Mouse (Mus musculus) forebrain, embryonic 12.5 days (tissue): ENCODE data around the gene Nars2. TPM values are rescaled to one million over a fixed set of nuclear protein-coding genes. Genes with fewer than 3 reads are reported as not detected.

Experiments used
- ATAC-seq: fragments of 200-750 bp; cut with Nextera tagmentation; 2 replicates; pipeline ENCODE4 v1.8.0; 2017; ENCODE audit warnings: moderate TSS enrichment; ENCODE audit not compliant: low FRiP score
- H3K27ac ChIP-seq: fragments of 300-500 bp; sonication (generic); 2 replicates; pipeline ENCODE4 v1.5.1; 2016; ENCODE audit warnings: mild to moderate bottlenecking
- H3K27me3 ChIP-seq: fragments of 300-500 bp; sonication (generic); 2 replicates; pipeline ENCODE4 v1.6.1; 2016; ENCODE audit warnings: mild to moderate bottlenecking
- H3K36me3 ChIP-seq: fragments of 300-500 bp; sonication (generic); replicated peaks from 2 replicates; pipeline ENCODE4 v1.6.1; 2016; ENCODE audit warnings: mild to moderate bottlenecking
- H3K4me1 ChIP-seq: fragments of 300-500 bp; sonication (generic); 2 replicates; pipeline ENCODE4 v1.6.1; 2016
- H3K4me2 ChIP-seq: fragments of 300-500 bp; sonication (generic); 2 replicates; pipeline ENCODE4 v1.6.1; 2016; ENCODE audit warnings: mild to moderate bottlenecking, moderate library complexity
- H3K4me3 ChIP-seq: fragments of 300-500 bp; sonication (generic); replicated peaks from 2 replicates; pipeline ENCODE4 v1.5.1; 2016; ENCODE audit warnings: mild to moderate bottlenecking
- H3K9ac ChIP-seq: fragments of 300-500 bp; sonication (generic); 2 replicates; pipeline ENCODE4 v1.6.1; 2016; ENCODE audit warnings: mild to moderate bottlenecking
- H3K9me3 ChIP-seq: fragments of 300-500 bp; sonication (generic); 2 replicates; pipeline ENCODE4 v1.6.1; 2016
- WGBS: fragments of 180-500 bp; shearing (Covaris S2); methylation state at CpG from one replicate; pipeline ENCODE4 v1.1.7; 2016; 5-methylcytosine and 5-hydroxymethylcytosine counted together
- polyA plus RNA-seq: library from polyadenylated mRNA; unstranded; fragments of >200 nt; fragmentation: Nextera tagmentation; extraction: Ambion mirVana; gene quantifications from 2 replicates; pipeline ENCODE4 v1.2.1, GENCODE M21; 2016

Nars2 gene
- polyA plus RNA-seq, 1 experiment from 2014 or later: 23.8 TPM

DNA sequence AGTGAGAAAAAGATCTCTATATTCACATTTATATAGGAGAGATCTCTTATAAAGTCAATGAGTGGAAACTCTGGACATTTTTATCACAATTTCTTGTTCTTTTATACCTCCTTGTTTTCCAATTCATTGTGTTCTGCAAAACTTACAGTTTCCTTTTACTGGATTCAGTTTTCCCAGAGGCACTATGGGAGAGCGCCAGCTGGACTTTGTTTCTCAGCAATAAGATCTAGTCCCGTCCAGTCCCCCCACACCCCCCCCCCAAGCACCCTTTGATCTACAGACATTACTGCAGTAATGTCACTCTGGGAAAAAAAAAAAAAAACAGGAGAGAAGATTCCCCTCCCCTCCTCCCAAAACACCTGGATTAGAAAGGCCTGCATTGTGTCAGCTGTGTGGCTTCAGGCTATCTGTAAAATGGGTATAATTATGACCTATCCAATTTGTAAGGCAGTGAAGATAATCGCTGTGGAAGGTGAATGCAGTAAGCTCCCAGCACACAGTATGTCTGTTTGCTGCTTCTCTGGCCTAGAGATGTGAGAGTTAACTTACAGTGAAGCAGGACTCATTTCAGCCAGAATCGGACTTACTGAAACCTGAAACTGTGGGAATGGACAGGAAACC lies 129.4 kb downstream of the Nars2 start:
- Histone ChIP-seq H3K4me2 (peak overlapping the region; percentile 87), H3K9me3 (no peaks in the 10 kb centered on the region), H3K9ac (peak overlapping the region; percentile 88; the same call in 1 of the 2 replicates), H3K4me1 (peaks cover 12% of the 10 kb centered on the region), H3K27me3 (0 out of 2 replicates have a peak, but pooled peaks cover 8% of the 10 kb centered on the region), H3K4me3 (peak overlapping the region; percentile 97), H3K27ac (peak overlapping the region; percentile 74; the same call in 1 of the 2 replicates), H3K36me3 (no peaks in the 10 kb centered on the region)
- 35% methylated on average over 4 of the region's 4 CpGs for WGBS
- no peak for ATAC-seq

DNA sequence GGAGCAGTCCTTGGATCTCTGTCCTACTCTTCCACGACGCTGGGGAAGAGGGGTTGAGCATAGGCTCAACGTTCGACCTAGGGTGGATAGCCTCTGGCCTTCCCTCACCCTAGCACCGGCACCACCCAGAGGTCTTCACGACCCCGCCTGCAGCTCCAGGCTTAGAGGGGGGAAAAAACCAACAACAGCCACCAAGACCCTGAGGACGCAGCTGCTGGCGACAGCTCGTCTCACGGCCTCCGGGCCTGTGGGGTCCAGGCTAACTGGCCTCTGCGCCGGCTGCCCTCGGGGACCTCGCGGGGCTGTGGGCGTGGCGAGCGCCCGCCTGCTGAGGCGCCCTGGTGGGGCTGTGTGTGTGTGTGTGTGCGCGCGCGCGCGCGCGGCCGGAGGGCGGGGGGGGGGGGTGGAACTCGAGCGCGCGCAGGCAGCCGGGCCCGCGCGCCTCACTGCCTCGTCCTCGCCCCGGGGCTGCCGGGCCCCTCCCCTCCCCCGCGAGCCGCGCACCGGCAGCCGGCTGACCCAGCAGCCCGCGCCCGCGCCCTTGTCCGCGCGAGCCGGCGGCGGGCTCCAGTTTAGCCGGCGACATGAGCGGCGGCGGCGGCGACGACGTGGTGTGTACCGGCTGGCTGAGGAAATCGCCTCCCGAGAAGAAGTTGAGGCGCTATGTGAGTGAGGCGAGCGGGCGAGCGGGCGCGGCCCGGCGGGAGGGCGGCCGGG lies 130.1 kb downstream of the Nars2 start, which contains the start of gene Gab2:
Gene Gab2, plus strand, starts transcription at position 345 of the 717 bp plus-strand sequence.
- under 1% methylated on average over 52 of the region's 83 CpGs for WGBS
- Histone ChIP-seq H3K36me3 (no peaks in the 10 kb centered on the region), H3K9ac (peak within 1 kb of the TSS; percentile 88), H3K27ac (peak within 1 kb of the TSS; percentile 74), H3K4me1 (peaks cover 12% of the 10 kb centered on the region), H3K9me3 (no peaks in the 10 kb centered on the region), H3K4me3 (peak within 1 kb of the TSS; percentile 97), H3K27me3 (0 out of 2 replicates have a peak, but pooled peaks cover 8% of the 10 kb centered on the region), H3K4me2 (peak within 1 kb of the TSS; percentile 87)
- ATAC-seq: peak; percentile 85

- peak overlapping the region; percentile 74 for H3K27ac ChIP-seq
- H3K9ac ChIP-seq: peak overlapping the region; percentile 88
- peaks cover 12% of the 10 kb centered on the region for H3K4me1 ChIP-seq
- WGBS: under 1% methylated on average over 29 of the region's 38 CpGs
- no peaks in the 10 kb centered on the region for H3K9me3 ChIP-seq
- ATAC-seq: no peak
- H3K4me2 ChIP-seq: peak overlapping the region; percentile 87
- 0 out of 2 replicates have a peak, but pooled peaks cover 8% of the 10 kb centered on the region for H3K27me3 ChIP-seq
- no peaks in the 10 kb centered on the region for H3K36me3 ChIP-seq
- H3K4me3 ChIP-seq: peak overlapping the region; percentile 97
These were observed 130.6 kb downstream of the Nars2 start for GRCm38 (mm10) chr7:97081959-97082218.

GRCm38 (mm10) chr7:97082219-97083101 lies 131.2 kb downstream of the Nars2 start:
- Histone ChIP-seq H3K4me3 (peak overlapping the region; percentile 97), H3K4me1 (peaks cover 12% of the 10 kb centered on the region), H3K9me3 (no peaks in the 10 kb centered on the region), H3K4me2 (peak overlapping the region; percentile 87), H3K9ac (peak overlapping the region; percentile 88), H3K27me3 (0 out of 2 replicates have a peak, but pooled peaks cover 8% of the 10 kb centered on the region), H3K27ac (peak overlapping the region; percentile 74), H3K36me3 (no peaks in the 10 kb centered on the region)
- WGBS: under 1% methylated on average over 37 of the region's 40 CpGs
- peak; percentile 59 for ATAC-seq

DNA sequence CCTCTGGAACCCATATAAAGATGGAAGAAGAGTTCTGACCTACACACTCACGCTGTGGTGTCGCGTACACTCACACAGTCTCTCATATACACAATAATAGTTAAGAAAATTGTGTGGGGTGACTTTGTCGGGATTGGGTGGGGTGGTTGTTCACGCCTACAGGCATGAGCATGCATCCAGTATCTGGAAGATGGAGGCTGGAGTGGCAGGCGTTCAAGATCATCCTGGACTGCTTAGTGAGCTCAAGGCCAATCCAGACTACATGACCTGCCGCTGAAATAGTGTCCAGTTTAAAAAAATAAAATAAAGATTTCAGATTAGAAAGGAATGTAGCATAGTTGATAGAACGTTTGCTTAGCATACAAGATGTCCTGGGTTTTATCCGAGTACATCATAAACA lies 132.3 kb downstream of the Nars2 start:
- Histone ChIP-seq H3K4me2 (peak overlapping the region; percentile 87), H3K9ac (no peak overlapping the region), H3K27ac (no peak overlapping the region), H3K27me3 (0 out of 2 replicates have a peak, but pooled peaks cover 8% of the 10 kb centered on the region), H3K4me1 (peaks cover 12% of the 10 kb centered on the region), H3K4me3 (no peak overlapping the region), H3K9me3 (no peaks in the 10 kb centered on the region), H3K36me3 (no peaks in the 10 kb centered on the region)
- WGBS: 87% methylated on average over 9 of the region's 9 CpGs
- ATAC-seq: no peak

GRCm38 (mm10) chr7:97084181-97084580 lies 132.9 kb downstream of the Nars2 start:
- 96% methylated on average over 1 of the region's 1 CpGs for WGBS
- no peak overlapping the region for H3K27ac ChIP-seq

GRCm38 (mm10) chr7:97085291-97085690 lies 134.0 kb downstream of the Nars2 start:
- Histone ChIP-seq H3K4me2 (no peak overlapping the region), H3K27ac (no peak overlapping the region), H3K4me1 (peaks cover 12% of the 10 kb centered on the region), H3K36me3 (no peaks in the 10 kb centered on the region), H3K27me3 (0 out of 2 replicates have a peak, but pooled peaks cover 8% of the 10 kb centered on the region), H3K4me3 (no peak overlapping the region), H3K9me3 (no peaks in the 10 kb centered on the region), H3K9ac (no peak overlapping the region)
- WGBS: 12% methylated on average over 4 of the region's 4 CpGs
- ATAC-seq: no peak

More at GRCm38 (mm10) chr7:97084181-97084580, 132.9 kb downstream of the Nars2 start:
- no peak overlapping the region for H3K9ac ChIP-seq
- no peak for ATAC-seq
- H3K9me3 ChIP-seq: no peaks in the 10 kb centered on the region
- no peak overlapping the region for H3K4me2 ChIP-seq
- H3K4me1 ChIP-seq: peaks cover 12% of the 10 kb centered on the region
- no peaks in the 10 kb centered on the region for H3K36me3 ChIP-seq
- H3K27me3 ChIP-seq: 0 out of 2 replicates have a peak, but pooled peaks cover 8% of the 10 kb centered on the region
- H3K4me3 ChIP-seq: no peak overlapping the region

DNA sequence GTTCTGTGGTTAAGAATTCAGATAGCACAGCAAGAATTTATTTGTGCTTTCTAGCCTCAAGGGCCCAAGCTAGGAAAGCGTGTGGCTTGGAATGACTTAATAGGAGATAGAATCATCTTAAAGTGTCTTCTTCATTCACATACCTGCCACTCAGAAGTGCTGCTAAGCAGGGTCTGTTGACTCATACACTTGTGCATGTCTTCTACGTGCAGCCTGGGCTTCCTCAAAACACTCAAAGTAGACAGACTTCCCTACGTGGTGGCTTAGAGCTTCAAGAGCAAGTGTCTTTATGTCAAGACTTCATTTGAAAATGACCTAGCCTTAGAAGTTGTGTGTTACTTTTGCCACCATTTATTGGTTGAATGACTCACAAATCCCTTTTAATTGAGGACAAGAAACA lies 142.9 kb downstream of the Nars2 start:
- Histone ChIP-seq H3K27ac (no peak overlapping the region), H3K4me3 (no peak overlapping the region), H3K4me2 (no peak overlapping the region), H3K9ac (no peak overlapping the region), H3K4me1 (no peaks in the 10 kb centered on the region), H3K9me3 (no peaks in the 10 kb centered on the region), H3K36me3 (no peaks in the 10 kb centered on the region), H3K27me3 (no peaks in the 10 kb centered on the region)
- no peak for ATAC-seq
- 84% methylated on average over 3 of the region's 3 CpGs for WGBS

DNA sequence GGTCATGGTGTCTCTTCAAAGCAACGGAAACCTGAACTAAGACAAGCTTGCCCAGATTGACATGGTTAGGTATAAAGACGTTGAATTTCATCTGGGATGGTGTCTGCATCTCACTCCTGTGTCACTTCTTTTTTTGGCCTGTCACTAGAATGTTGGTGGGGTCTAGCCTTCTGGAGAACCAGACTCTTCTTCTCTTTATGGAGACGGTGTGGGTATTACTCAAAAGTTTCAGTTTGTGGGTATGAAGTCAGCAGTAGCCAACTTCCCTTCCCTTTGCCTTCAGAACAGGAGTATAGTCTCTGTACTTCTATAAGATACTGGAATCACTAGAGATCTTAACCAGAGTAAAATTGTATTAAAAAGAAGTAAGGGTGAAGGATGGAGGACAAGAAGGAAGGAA lies 156.8 kb downstream of the Nars2 start:
- H3K4me1 ChIP-seq: no peaks in the 10 kb centered on the region
- no peak for ATAC-seq
- H3K9me3 ChIP-seq: no peaks in the 10 kb centered on the region
- WGBS: 94% methylated on average over 3 of the region's 3 CpGs
- H3K27me3 ChIP-seq: no peaks in the 10 kb centered on the region
- H3K4me3 ChIP-seq: no peak overlapping the region
- no peaks in the 10 kb centered on the region for H3K36me3 ChIP-seq
- H3K9ac ChIP-seq: no peak overlapping the region
- no peak overlapping the region for H3K4me2 ChIP-seq
- no peak overlapping the region for H3K27ac ChIP-seq

Other genes starting within 250 kb of the Nars2 start
- gene Gab2, start 130.1 kb downstream of the Nars2 start, polyA plus RNA-seq: 10.1 and 12.8 TPM in 2 replicates